Mouse (Mus musculus) neural tube, embryonic 13.5 days (tissue): ENCODE results near the gene E030018B13Rik. TPM values are rescaled to one million over a fixed set of nuclear protein-coding genes. Genes with fewer than 3 reads are reported as not detected.

Experiments
- ATAC-seq: fragments of 200-750 bp; cut with Nextera tagmentation; 2 replicates; pipeline ENCODE4 v1.8.0; 2017; ENCODE audit warnings: low read depth, mild to moderate bottlenecking, moderate TSS enrichment, moderate library complexity
- H3K27ac ChIP-seq: fragments of 300-500 bp; sonication (generic); replicated peaks from 2 replicates; pipeline ENCODE4 v1.5.1; 2015; ENCODE audit warnings: moderate library complexity, mild to moderate bottlenecking, inconsistent platforms
- H3K27me3 ChIP-seq: fragments of 300-500 bp; sonication (generic); 2 replicates; pipeline ENCODE4 v1.6.1; 2015; ENCODE audit warnings: mild to moderate bottlenecking, inconsistent platforms
- H3K36me3 ChIP-seq: fragments of 300-500 bp; sonication (generic); 2 replicates; pipeline ENCODE4 v1.6.1; 2015; ENCODE audit warnings: mild to moderate bottlenecking, inconsistent platforms
- H3K4me1 ChIP-seq: fragments of 300-500 bp; sonication (generic); replicated peaks from 2 replicates; pipeline ENCODE4 v1.6.1; 2015; ENCODE audit warnings: inconsistent platforms
- H3K4me2 ChIP-seq: fragments of 300-500 bp; sonication (generic); 2 replicates; pipeline ENCODE4 v1.6.1; 2015; ENCODE audit warnings: inconsistent platforms, mild to moderate bottlenecking, moderate library complexity
- H3K4me3 ChIP-seq: fragments of 300-500 bp; sonication (generic); 2 replicates; pipeline ENCODE4 v1.5.1; 2015; ENCODE audit warnings: mild to moderate bottlenecking, inconsistent platforms
- H3K9ac ChIP-seq: fragments of 300-500 bp; sonication (generic); 2 replicates; pipeline ENCODE4 v1.6.1; 2015; ENCODE audit warnings: moderate library complexity, mild to moderate bottlenecking, inconsistent platforms
- H3K9me3 ChIP-seq: fragments of 300-500 bp; sonication (generic); 2 replicates; pipeline ENCODE4 v1.6.1; 2016; ENCODE audit warnings: inconsistent platforms
- WGBS: fragments of 180-500 bp; shearing (Covaris S2); methylation state at CpG from one replicate; pipeline ENCODE4 v1.1.7; 2015; 5-methylcytosine and 5-hydroxymethylcytosine counted together
- polyA plus RNA-seq: library from polyadenylated mRNA; unstranded; fragments of >200 nt; fragmentation: Nextera tagmentation; extraction: Ambion mirVana; gene quantifications from 2 replicates; pipeline ENCODE4 v1.2.1, GENCODE M21; 2015

The E030018B13Rik gene
- polyA plus RNA-seq, 1 experiment from 2014 or later, result 0.20 TPM

DNA sequence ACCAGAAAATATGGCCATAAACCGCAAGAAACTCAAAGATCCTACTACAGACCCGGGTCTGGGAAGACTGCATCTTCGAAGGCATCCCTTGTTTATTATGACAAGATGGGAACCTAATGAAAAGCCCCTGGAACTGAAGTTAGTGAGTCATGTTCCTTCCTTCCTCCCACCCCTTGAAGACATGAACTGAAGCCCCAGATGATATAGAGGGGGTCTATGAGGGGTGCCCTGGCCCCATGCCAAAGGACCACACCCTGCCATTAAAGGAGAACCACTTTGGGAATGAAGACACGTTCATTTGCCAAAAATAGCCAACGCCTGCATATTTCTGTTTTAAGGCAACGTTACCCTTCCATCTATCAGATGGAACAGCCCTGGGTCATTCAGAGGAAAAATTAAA, 28.0 kb upstream of the E030018B13Rik start:
- Histone ChIP-seq H3K36me3 (peaks cover 33% of the 10 kb centered on the region), H3K9me3 (no peaks in the 10 kb centered on the region), H3K9ac (no peak overlapping the region), H3K4me2 (no peak overlapping the region), H3K4me1 (peaks cover 12% of the 10 kb centered on the region), H3K27me3 (no peaks in the 10 kb centered on the region), H3K27ac (no peak overlapping the region), H3K4me3 (no peak overlapping the region)
- 74% methylated on average over 6 of the region's 6 CpGs for WGBS
- ATAC-seq, result no peak

DNA sequence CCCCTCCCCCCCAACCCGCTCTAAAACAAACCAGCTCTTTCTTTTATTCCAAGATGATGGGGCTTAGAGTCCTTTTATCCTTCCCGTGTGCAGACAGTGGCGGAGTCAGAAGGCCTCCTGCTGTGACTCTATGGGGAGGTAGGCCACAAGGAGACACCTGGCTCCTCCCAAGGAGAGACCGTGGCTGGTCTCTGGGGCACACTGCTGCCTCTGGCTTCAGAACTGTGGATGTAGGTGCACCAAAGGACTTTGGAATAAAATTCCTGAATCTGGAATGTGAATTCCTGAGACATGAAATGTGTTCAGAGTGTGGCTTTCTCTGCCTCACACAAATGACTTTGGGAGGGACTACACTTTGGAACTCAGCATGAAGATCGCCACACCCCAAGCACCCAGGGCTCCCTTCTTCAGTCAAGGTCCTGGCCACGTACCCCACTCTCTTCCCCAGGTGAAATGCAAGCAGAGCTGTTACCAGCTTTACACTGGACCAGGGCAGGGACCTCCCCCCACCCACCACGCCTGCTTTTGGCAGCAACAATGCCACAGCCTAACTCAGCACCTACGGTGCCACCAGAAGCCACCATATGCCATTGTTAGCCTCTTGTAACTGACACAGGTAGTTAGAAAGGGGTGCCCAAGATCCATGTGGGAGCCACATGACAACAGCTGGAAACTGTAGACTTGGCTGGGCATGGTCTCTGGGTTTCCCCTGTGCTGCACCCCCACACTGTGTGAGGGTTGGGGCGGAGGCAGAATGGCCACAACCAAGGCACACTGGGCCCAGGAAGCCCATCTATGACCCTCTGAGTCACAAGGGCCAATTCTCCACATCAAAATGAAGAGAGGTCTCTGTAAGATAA, 27.3 kb upstream of the E030018B13Rik start:
- H3K4me3 ChIP-seq, result no peak overlapping the region
- no peak for ATAC-seq

GRCm38 (mm10) chr7:63891488-63892075, 25.1 kb upstream of the E030018B13Rik start:
- no peak for ATAC-seq
- H3K4me2 ChIP-seq, result no peak overlapping the region
- H3K9me3 ChIP-seq, result no peaks in the 10 kb centered on the region
- no peak overlapping the region for H3K27ac ChIP-seq
- no peak overlapping the region for H3K4me3 ChIP-seq
- no peaks in the 10 kb centered on the region for H3K27me3 ChIP-seq
- no peak overlapping the region for H3K9ac ChIP-seq
- WGBS, result 82% methylated on average over 43 of the region's 43 CpGs
- H3K4me1 ChIP-seq, result peaks cover 21% of the 10 kb centered on the region
- H3K36me3 ChIP-seq, result peaks cover 33% of the 10 kb centered on the region

More for the DNA sequence above, 27.3 kb upstream of the E030018B13Rik start:
- no peak overlapping the region for H3K9ac ChIP-seq
- H3K36me3 ChIP-seq, result peaks cover 33% of the 10 kb centered on the region
- H3K27me3 ChIP-seq, result no peaks in the 10 kb centered on the region
- H3K27ac ChIP-seq, result no peak overlapping the region
- WGBS, result 76% methylated on average over 9 of the region's 9 CpGs
- no peaks in the 10 kb centered on the region for H3K9me3 ChIP-seq
- H3K4me1 ChIP-seq, result peaks cover 15% of the 10 kb centered on the region
- no peak overlapping the region for H3K4me2 ChIP-seq

GRCm38 (mm10) chr7:63893201-63893600, 23.5 kb upstream of the E030018B13Rik start:
- H3K9me3 ChIP-seq, result no peaks in the 10 kb centered on the region
- no peaks in the 10 kb centered on the region for H3K27me3 ChIP-seq
- no peak for ATAC-seq
- no peak overlapping the region for H3K9ac ChIP-seq
- WGBS, result 79% methylated on average over 5 of the region's 5 CpGs
- peak overlapping the region; percentile 38; the same call in 1 of the 2 replicates for H3K27ac ChIP-seq
- no peak overlapping the region for H3K4me2 ChIP-seq
- peaks cover 34% of the 10 kb centered on the region for H3K4me1 ChIP-seq
- no peak overlapping the region for H3K4me3 ChIP-seq
- peaks cover 26% of the 10 kb centered on the region for H3K36me3 ChIP-seq

- Histone ChIP-seq H3K36me3 (peaks cover 25% of the 10 kb centered on the region), H3K27me3 (no peaks in the 10 kb centered on the region), H3K27ac (peak overlapping the region; percentile 38; the same call in 1 of the 2 replicates), H3K4me2 (no peak overlapping the region), H3K4me1 (peaks cover 36% of the 10 kb centered on the region), H3K9ac (no peak overlapping the region), H3K9me3 (no peaks in the 10 kb centered on the region), H3K4me3 (no peak overlapping the region)
- no peak for ATAC-seq
- WGBS, result 58% methylated on average over 4 of the region's 4 CpGs
Observed at GRCm38 (mm10) chr7:63893729-63894128, 22.9 kb upstream of the E030018B13Rik start.

GRCm38 (mm10) chr7:63894662-63895061, 22.0 kb upstream of the E030018B13Rik start:
- no peak for ATAC-seq
- Histone ChIP-seq H3K27me3 (no peaks in the 10 kb centered on the region), H3K9ac (no peak overlapping the region), H3K4me2 (no peak overlapping the region), H3K27ac (no peak overlapping the region), H3K4me1 (peaks cover 36% of the 10 kb centered on the region), H3K36me3 (peaks cover 19% of the 10 kb centered on the region), H3K9me3 (no peaks in the 10 kb centered on the region), H3K4me3 (no peak overlapping the region)
- 75% methylated on average over 4 of the region's 4 CpGs for WGBS

GRCm38 (mm10) chr7:63895223-63895622, 21.4 kb upstream of the E030018B13Rik start:
- no peak overlapping the region for H3K4me3 ChIP-seq
- WGBS, result 94% methylated on average over 3 of the region's 3 CpGs
- peaks cover 42% of the 10 kb centered on the region for H3K4me1 ChIP-seq
- no peaks in the 10 kb centered on the region for H3K9me3 ChIP-seq
- H3K4me2 ChIP-seq, result no peak overlapping the region
- peaks cover 15% of the 10 kb centered on the region for H3K36me3 ChIP-seq
- no peaks in the 10 kb centered on the region for H3K27me3 ChIP-seq
- no peak for ATAC-seq
- H3K27ac ChIP-seq, result no peak overlapping the region
- H3K9ac ChIP-seq, result no peak overlapping the region

DNA sequence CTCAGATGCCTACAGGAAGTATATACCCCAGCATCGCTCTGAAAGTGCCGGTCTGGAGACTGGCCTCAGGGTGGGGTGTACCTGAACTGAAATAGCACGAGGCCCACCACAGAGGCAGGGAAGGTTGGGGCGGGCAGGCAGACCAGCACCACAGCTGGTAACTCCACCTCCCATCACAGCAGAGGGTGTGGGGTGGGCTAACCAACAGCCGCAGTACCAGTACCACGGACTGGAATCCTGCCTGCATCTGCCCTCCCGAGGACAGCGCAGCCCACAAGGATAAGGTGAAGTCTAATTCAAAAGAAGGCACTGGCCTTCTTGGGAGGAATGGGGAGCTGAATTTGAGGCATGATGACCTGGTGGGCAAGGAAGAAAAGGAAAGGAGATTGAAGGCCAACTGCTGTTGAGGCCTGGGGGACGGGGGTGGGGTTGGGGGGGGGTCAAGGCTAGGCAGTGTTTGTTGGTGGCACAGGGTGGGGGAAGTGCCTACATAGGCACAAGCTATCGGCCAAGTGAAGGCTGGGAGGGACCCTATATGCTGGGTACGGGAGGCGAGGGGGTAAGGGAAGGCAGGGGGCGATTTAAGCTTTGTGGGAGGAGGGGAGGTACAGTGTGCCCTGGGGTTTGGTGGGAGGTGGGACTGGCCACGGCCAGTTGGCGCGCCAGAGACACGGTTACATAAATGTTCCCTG, 20.2 kb upstream of the E030018B13Rik start:
- H3K4me3 ChIP-seq, result peak overlapping the region; percentile 28
- peak overlapping the region; percentile 62 for H3K4me2 ChIP-seq
- peak; percentile 33; the same call in 1 of the 2 replicates for ATAC-seq
- H3K27ac ChIP-seq, result peak overlapping the region; percentile 52; the same call in 1 of the 2 replicates
- peaks cover 54% of the 10 kb centered on the region for H3K4me1 ChIP-seq
- no peaks in the 10 kb centered on the region for H3K9me3 ChIP-seq
- peaks cover 3% of the 10 kb centered on the region for H3K36me3 ChIP-seq
- 24% methylated on average over 17 of the region's 17 CpGs for WGBS
- H3K9ac ChIP-seq, result peak overlapping the region; percentile 67
- H3K27me3 ChIP-seq, result no peaks in the 10 kb centered on the region

- WGBS, result 2% methylated on average over 22 of the region's 22 CpGs
- Histone ChIP-seq H3K4me2 (peak overlapping the region; percentile 62), H3K9me3 (no peaks in the 10 kb centered on the region), H3K27ac (peak overlapping the region; percentile 52), H3K9ac (peak overlapping the region; percentile 67), H3K27me3 (no peaks in the 10 kb centered on the region), H3K4me1 (peaks cover 60% of the 10 kb centered on the region), H3K4me3 (peak overlapping the region; percentile 28), H3K36me3 (no peaks in the 10 kb centered on the region)
- peak; percentile 82 for ATAC-seq
Observed at GRCm38 (mm10) chr7:63896968-63897468, 19.6 kb upstream of the E030018B13Rik start.

DNA sequence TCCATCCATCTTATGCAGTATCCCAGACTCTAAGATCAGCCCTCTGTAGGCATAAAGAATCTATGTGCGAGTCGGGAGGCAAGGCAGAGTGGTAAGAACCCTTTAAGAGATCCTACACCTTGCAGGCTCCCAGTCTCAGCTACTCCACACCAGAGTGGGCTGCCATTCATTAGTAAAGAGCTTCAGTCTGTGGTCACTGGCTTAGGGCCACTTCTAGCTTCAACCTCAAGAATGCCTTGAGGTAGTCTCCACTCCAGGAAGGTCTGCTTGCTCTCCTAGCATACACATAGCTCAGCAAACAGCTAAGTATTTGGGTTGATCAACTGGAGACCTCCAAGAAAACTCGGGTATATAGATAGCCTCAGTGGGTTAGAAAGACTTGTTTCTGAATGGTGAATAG, 19.0 kb upstream of the E030018B13Rik start:
- no peak for ATAC-seq
- H3K27me3 ChIP-seq, result no peaks in the 10 kb centered on the region
- H3K4me3 ChIP-seq, result no peak overlapping the region
- peak overlapping the region; percentile 67; the same call in 1 of the 2 replicates for H3K9ac ChIP-seq
- H3K27ac ChIP-seq, result no peak overlapping the region
- peaks cover 62% of the 10 kb centered on the region for H3K4me1 ChIP-seq
- H3K36me3 ChIP-seq, result no peaks in the 10 kb centered on the region
- 40% methylated on average over 3 of the region's 3 CpGs for WGBS
- no peaks in the 10 kb centered on the region for H3K9me3 ChIP-seq
- peak overlapping the region; percentile 62 for H3K4me2 ChIP-seq

DNA sequence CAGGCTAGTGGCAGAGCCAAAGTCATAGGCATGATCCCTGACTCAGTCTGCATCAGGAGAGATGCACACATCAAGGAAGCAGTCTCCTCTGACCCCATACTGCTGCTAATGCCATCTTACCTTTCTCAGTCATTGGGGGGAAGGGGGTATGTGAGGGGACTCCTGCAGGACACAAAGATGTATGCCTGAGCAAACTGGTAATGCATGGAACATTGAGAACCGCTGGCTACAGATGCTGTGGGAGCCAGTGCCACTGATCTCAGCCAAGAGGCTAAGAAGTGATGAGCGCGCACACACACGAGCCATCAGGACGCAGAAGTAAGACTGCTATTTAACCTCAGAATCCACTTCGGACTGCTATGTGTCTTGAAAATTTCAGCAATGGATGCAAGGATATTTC, 18.5 kb upstream of the E030018B13Rik start:
- no peak for ATAC-seq
- no peak overlapping the region for H3K4me3 ChIP-seq
- H3K4me1 ChIP-seq, result peaks cover 64% of the 10 kb centered on the region
- 88% methylated on average over 6 of the region's 6 CpGs for WGBS
- H3K36me3 ChIP-seq, result no peaks in the 10 kb centered on the region
- H3K27me3 ChIP-seq, result no peaks in the 10 kb centered on the region
- no peak overlapping the region for H3K27ac ChIP-seq
- H3K9me3 ChIP-seq, result no peaks in the 10 kb centered on the region
- no peak overlapping the region for H3K9ac ChIP-seq
- H3K4me2 ChIP-seq, result no peak overlapping the region

- Histone ChIP-seq H3K9me3 (no peaks in the 10 kb centered on the region), H3K36me3 (no peaks in the 10 kb centered on the region), H3K4me3 (no peak overlapping the region), H3K27me3 (no peaks in the 10 kb centered on the region), H3K4me2 (no peak overlapping the region), H3K27ac (0 out of 2 replicates have a peak overlapping the region, but pooled peaks have one; percentile 2), H3K4me1 (peaks cover 66% of the 10 kb centered on the region), H3K9ac (no peak overlapping the region)
- ATAC-seq, result no peak
- 78% methylated on average over 8 of the region's 8 CpGs for WGBS
Observed at GRCm38 (mm10) chr7:63899925-63900324, 16.7 kb upstream of the E030018B13Rik start.
